ENCODE assay signal across 32 mouse cellular contexts in the genomic region with DNA sequence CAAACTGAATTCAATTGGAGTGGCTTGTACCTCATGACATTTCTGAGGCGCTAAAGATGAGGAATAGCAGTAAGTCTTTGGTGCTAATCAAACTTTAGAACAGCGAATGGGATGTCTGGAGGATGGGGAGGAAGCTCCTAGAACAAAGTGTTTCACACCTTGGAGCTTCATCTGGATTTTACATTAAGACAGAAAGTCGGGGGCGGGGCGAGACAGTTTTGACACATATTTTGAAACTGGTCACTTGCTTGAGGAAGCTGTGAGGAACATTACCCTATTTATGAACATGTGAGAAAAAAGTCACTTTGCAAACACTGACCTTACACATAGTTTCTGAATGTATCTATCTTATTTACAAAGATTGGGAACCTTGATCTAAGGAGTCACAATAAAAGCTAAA. TPM values are rescaled to one million over a fixed set of nuclear protein-coding genes. Genes with fewer than 3 reads are reported as not detected.
DNase-seq lines count a peak whose midpoint lies in the region; ATAC-seq and TF ChIP-seq lines count a peak whose summit lies in the region.
"Had no signal": no experiment of that assay in that cellular context is flagged by ENCODE, and none has a peak within 500 bp of the region (broad histone marks: within the 10 kb centered on the region; RNA-seq: fewer than 3 reads in every experiment).

No protein-coding gene starts in this region.

- no peak overlapping the region for H3K27ac ChIP-seq in lung, postnatal 0 days (ENCODE audit: low read length)
- H3K27ac ChIP-seq: embryonic facial prominence, embryonic 10.5 days; embryonic facial prominence, embryonic 13.5 days; forebrain, embryonic 10.5 days; heart, embryonic 15.5 days; hindbrain, embryonic 14.5 days; hindbrain, postnatal 0 days had no signal

- DNase-seq in heart, adult 11 months = peak; percentile 3
- DNase-seq in heart, postnatal 10 days = no peak
- DNase-seq in lung, postnatal 0 days (ENCODE audit: low spot score) = peak; percentile 11
- DNase-seq in lung, adult 2 months = no peak
- DNase-seq in lung, postnatal 36 days = peak; percentile 76
- DNase-seq in c-Kit-positive CD71-positive TER-119-positive erythroid progenitor cells, embryonic 14.5 days (ENCODE audit: low spot score) = no peak
- DNase-seq: adrenal gland, postnatal 10 days; adrenal gland, postnatal 36 days; cerebellum, adult 11-12 months; cerebellum, adult 8-10 months; cerebellum, postnatal 10 days; cerebellum, postnatal 36 days; embryo, embryonic 11 days; gastrocnemius, postnatal 14 days; heart, adult 18-20 months; heart, postnatal 14 days; heart, postnatal 4 days had no signal

- no peak for TF ChIP-seq CTCF in lung, postnatal 0 days (IDR thresholded peaks at IDR 0.05)
- TF ChIP-seq CTCF in lung, adult 2 months (IDR thresholded peaks at IDR 0.05; ENCODE audit: insufficient read depth, low read length) = no peak

- ATAC-seq in lung, postnatal 0 days = no peak
- 0 out of 2 replicates have a peak, but pooled peaks have one; percentile 9 for ATAC-seq in monocyte, adult 5-6 weeks (replicated peaks; ENCODE audit: insufficient number of reproducible peaks, low FRiP score, low TSS enrichment, poor library complexity, severe bottlenecking)
- ATAC-seq in erythroid progenitor cell, adult 5-6 weeks (replicated peaks; ENCODE audit: low FRiP score, poor library complexity, severe bottlenecking) = no peak
- ATAC-seq: forebrain, embryonic 14.5 days; hindbrain, postnatal 0 days; inflammation-experienced regulatory T-cells, adult 6 months; Patski had no signal

- no peaks in the 10 kb centered on the region for H3K9me3 ChIP-seq in lung, postnatal 0 days (ENCODE audit: low read length)
- H3K9me3 ChIP-seq: embryonic facial prominence, embryonic 10.5 days; embryonic facial prominence, embryonic 13.5 days; forebrain, embryonic 10.5 days; G1E; heart, embryonic 12.5 days; heart, embryonic 15.5 days had no signal

- H3K4me2 ChIP-seq in lung, postnatal 0 days (replicated peaks; ENCODE audit: low read depth, low read length) = no peak overlapping the region
- H3K4me2 ChIP-seq: embryonic facial prominence, embryonic 13.5 days; heart, embryonic 12.5 days; heart, embryonic 15.5 days; hindbrain, embryonic 14.5 days had no signal

- no peak for TF ChIP-seq POLR2A in lung, adult 2 months (IDR thresholded peaks at IDR 0.05; ENCODE audit: borderline replicate concordance, extremely low read depth, low read depth, low read length)

- no peaks in the 10 kb centered on the region for H3K36me3 ChIP-seq in lung, postnatal 0 days (ENCODE audit: insufficient read depth, low read length)
- H3K36me3 ChIP-seq: embryonic facial prominence, embryonic 10.5 days; embryonic facial prominence, embryonic 13.5 days; forebrain, embryonic 10.5 days; G1E; heart, embryonic 12.5 days; heart, embryonic 15.5 days had no signal

- TF ChIP-seq EP300 in lung, postnatal 0 days (IDR thresholded peaks at IDR 0.05) = no peak

- H3K9ac ChIP-seq in lung, postnatal 0 days (replicated peaks; ENCODE audit: low read depth) = no peak overlapping the region
- H3K9ac ChIP-seq: embryonic facial prominence, embryonic 13.5 days; heart, embryonic 12.5 days; heart, embryonic 15.5 days; hindbrain, embryonic 14.5 days had no signal

- WGBS in lung, postnatal 0 days = 88% methylated on average over 5 of the region's 5 CpGs
- 89% methylated on average over 5 of the region's 5 CpGs for WGBS in lung, adult 2 months

- intact Hi-C loops in heart, postnatal 10 days (cut with DNase I) = no loop called here

- H3K4me1 ChIP-seq in lung, postnatal 0 days (ENCODE audit: insufficient read depth, low read depth, low read length) = no peaks in the 10 kb centered on the region
- no peaks in the 10 kb centered on the region; the same call in 1 of the 2 replicates for H3K4me1 ChIP-seq in lung, adult 2 months (ENCODE audit: control insufficient read depth, insufficient read depth, low read length)
- H3K4me1 ChIP-seq: embryonic facial prominence, embryonic 10.5 days; embryonic facial prominence, embryonic 13.5 days; forebrain, embryonic 10.5 days had no signal

- H3K27me3 ChIP-seq in lung, postnatal 0 days (replicated peaks; ENCODE audit: insufficient read depth, low read length) = no peaks in the 10 kb centered on the region
- H3K27me3 ChIP-seq: CH12.LX; embryonic facial prominence, embryonic 13.5 days; heart, embryonic 12.5 days; heart, embryonic 15.5 days; Patski had no signal

- no peak overlapping the region for H3K4me3 ChIP-seq in lung, postnatal 0 days (ENCODE audit: low read depth, low read length)
- H3K4me3 ChIP-seq in lung, adult 2 months (replicated peaks; ENCODE audit: extremely low read depth, low read depth, low read length) = no peak overlapping the region
- H3K4me3 ChIP-seq: embryonic facial prominence, embryonic 10.5 days; embryonic facial prominence, embryonic 13.5 days; erythroblast, embryonic 14.5 days; forebrain, embryonic 10.5 days; heart, embryonic 12.5 days; heart, embryonic 15.5 days had no signal

RNA-seq across cellular contexts. Expression of a gene that starts 49.4 kb away (rescaled TPM):
- total RNA-seq in heart, postnatal 10 days (2021) = 1 to 10 TPM in 1 of 2 experiments, under 1 TPM in 1; 0.69 to 1.2 TPM
- 0.27 TPM in 2 replicates for polyA plus RNA-seq in lung, postnatal 0 days (2015; fragmentation: Nextera tagmentation; extraction: Ambion mirVana)
- polyA plus RNA-seq in lung, adult 2 months (2012; rRNA removed) = 1.6 and 2.9 TPM in 2 replicates
- 33.3 to 38.2 TPM (median 36.0 TPM) in 3 replicates for total RNA-seq in monocyte, adult 5-6 weeks (2017)
- 1.8 and 5.0 TPM in 2 replicates for total RNA-seq in erythroid progenitor cell, adult 5-6 weeks (2015; ENCODE audit: low replicate concordance)
- total RNA-seq in erythroid progenitor cell, adult 5-6 weeks (2017; ENCODE audit: low replicate concordance) = 1.3 and 2.6 TPM in 2 replicates
- polyA plus RNA-seq: G1E had no signal

Comparison
In these comparisons a context has a peak if more than half of its experiments do, and no peak if none do; other contexts are left out.
1. DNase-seq: peak in heart, adult 11 months (single experiment), lung, postnatal 0 days (single experiment) and lung, postnatal 36 days (single experiment); none in heart, postnatal 10 days (0 of 2), lung, adult 2 months (single experiment) and c-Kit-positive CD71-positive TER-119-positive erythroid progenitor cells, embryonic 14.5 days (single experiment).